Comparison of ENCODE assay signal across 10 mouse cellular contexts in genomic region chr3:88551586-88551985, GRCm38 (mm10). TPM values are rescaled to one million over a fixed set of nuclear protein-coding genes. Genes with fewer than 3 reads are reported as not detected.
DNase-seq lines count a peak whose midpoint lies in the region; ATAC-seq and TF ChIP-seq lines count a peak whose summit lies in the region.
"Had no signal": no experiment of that assay in that cellular context is flagged by ENCODE, and none has a peak within 500 bp of the region (broad histone marks: within the 10 kb centered on the region; RNA-seq: fewer than 3 reads in every experiment).

No protein-coding gene starts in this region.

- TF ChIP-seq POLR2A in bone marrow macrophage, adult 2 months (IDR thresholded peaks at IDR 0.05; ENCODE audit: borderline replicate concordance, low read depth, low read length): no peak

- WGBS in heart, embryonic 11.5 days (ENCODE audit: insufficient replicate concordance): 78% methylated on average over 4 of the region's 4 CpGs
- 81% methylated on average over 4 of the region's 4 CpGs for WGBS in intestine, embryonic 14.5 days
- 79% methylated on average over 4 of the region's 4 CpGs for WGBS in midbrain, embryonic 10.5 days

- no peak overlapping the region for H3K9ac ChIP-seq in heart, embryonic 11.5 days (ENCODE audit: low read depth, low read length)
- no peak overlapping the region for H3K9ac ChIP-seq in intestine, embryonic 14.5 days (ENCODE audit: low read length)

- no peaks in the 10 kb centered on the region for H3K9me3 ChIP-seq in heart, embryonic 11.5 days (replicated peaks; ENCODE audit: control insufficient read depth, low read length)
- no peaks in the 10 kb centered on the region for H3K9me3 ChIP-seq in intestine, embryonic 14.5 days (ENCODE audit: control insufficient read depth, low read length)
- no peaks in the 10 kb centered on the region for H3K9me3 ChIP-seq in midbrain, embryonic 10.5 days (replicated peaks)

- peaks cover 10% of the 10 kb centered on the region for H3K36me3 ChIP-seq in heart, embryonic 11.5 days (ENCODE audit: control insufficient read depth, insufficient read depth, low read length)
- H3K36me3 ChIP-seq in intestine, embryonic 14.5 days (ENCODE audit: control insufficient read depth, insufficient read depth, low read length): peaks cover 16% of the 10 kb centered on the region
- peaks cover 15% of the 10 kb centered on the region for H3K36me3 ChIP-seq in midbrain, embryonic 10.5 days

- TF ChIP-seq CTCF in bone marrow macrophage, adult 2 months (IDR thresholded peaks at IDR 0.05; ENCODE audit: low read depth, low read length): no peak

- no peak overlapping the region for H3K4me3 ChIP-seq in heart, embryonic 11.5 days (ENCODE audit: low read depth, low read length)
- peak overlapping the region; percentile 66 for H3K4me3 ChIP-seq in bone marrow macrophage, adult 2 months (ENCODE audit: insufficient read depth, low read length)
- peak overlapping the region; percentile 74; the same call in 1 of the 2 replicates for H3K4me3 ChIP-seq in intestine, embryonic 14.5 days (ENCODE audit: low read depth, low read length)
- peak overlapping the region; percentile 94 for H3K4me3 ChIP-seq in midbrain, embryonic 10.5 days

- peak overlapping the region; percentile 87 for H3K4me2 ChIP-seq in heart, embryonic 11.5 days
- peak overlapping the region; percentile 95 for H3K4me2 ChIP-seq in intestine, embryonic 14.5 days (ENCODE audit: low read length)

- peaks cover 14% of the 10 kb centered on the region for H3K4me1 ChIP-seq in heart, embryonic 11.5 days (ENCODE audit: control insufficient read depth, insufficient read depth, low read length)
- peaks cover 14% of the 10 kb centered on the region for H3K4me1 ChIP-seq in bone marrow macrophage, adult 2 months (ENCODE audit: control insufficient read depth, insufficient read depth, low read length)
- peaks cover 21% of the 10 kb centered on the region for H3K4me1 ChIP-seq in intestine, embryonic 14.5 days (replicated peaks; ENCODE audit: control insufficient read depth, insufficient read depth, low read length)
- H3K4me1 ChIP-seq in midbrain, embryonic 10.5 days: peaks cover 58% of the 10 kb centered on the region

- DNase-seq in heart, postnatal 4 days: no peak
- no peak for DNase-seq in intestine, embryonic 14.5 days (ENCODE audit: low spot score)
- DNase-seq in midbrain, embryonic 10.5 days (ENCODE audit: low spot score): no peak
- no peak for DNase-seq in Muller cell, postnatal 12 days (ENCODE audit: inconsistent ontology term)
- DNase-seq in adrenal gland, adult 8-10 months: no peak
- no peak for DNase-seq in thymus, postnatal 10 days (ENCODE audit: low spot score in 2 of 2)
- DNase-seq: cerebellum, adult 8-10 months had no signal

- no peak overlapping the region for H3K27ac ChIP-seq in heart, embryonic 11.5 days (ENCODE audit: low read depth, low read length)
- no peak overlapping the region; the same call in 1 of the 2 replicates for H3K27ac ChIP-seq in bone marrow macrophage, adult 2 months (ENCODE audit: insufficient read depth, low read depth, low read length)
- H3K27ac ChIP-seq in intestine, embryonic 14.5 days (ENCODE audit: low read depth): no peak overlapping the region
- H3K27ac ChIP-seq in midbrain, embryonic 10.5 days (replicated peaks): no peak overlapping the region

- no peaks in the 10 kb centered on the region for H3K27me3 ChIP-seq in heart, embryonic 11.5 days (ENCODE audit: control insufficient read depth, insufficient read depth, low read length)
- no peaks in the 10 kb centered on the region for H3K27me3 ChIP-seq in intestine, embryonic 14.5 days (replicated peaks; ENCODE audit: control insufficient read depth, insufficient read depth, low read length)
- H3K27me3 ChIP-seq in midbrain, embryonic 10.5 days (ENCODE audit: low read depth, poor library complexity, severe bottlenecking): no peaks in the 10 kb centered on the region

- ATAC-seq in heart, embryonic 11.5 days (replicated peaks; ENCODE audit: insufficient number of reproducible peaks, low FRiP score, low TSS enrichment): no peak
- ATAC-seq in intestine, embryonic 14.5 days (replicated peaks; ENCODE audit: low FRiP score, low TSS enrichment, low read depth): no peak

RNA-seq across cellular contexts. Expression of gene Lamtor2, which starts 1.3 kb away (rescaled TPM):
- polyA plus RNA-seq in heart, embryonic 11.5 days (2014; fragmentation: Nextera tagmentation; extraction: Ambion mirVana): 86.9 and 110 TPM in 2 replicates
- 10 to 100 TPM; 81.9 to 89.1 TPM for total RNA-seq in heart, postnatal 4 days (2021)
- 149 and 154 TPM in 2 replicates for polyA plus RNA-seq in bone marrow macrophage, adult 2 months (2012; ENCODE audit: insufficient read depth, insufficient read length, missing spikeins)
- polyA plus RNA-seq in intestine, embryonic 14.5 days (2014; fragmentation: Nextera tagmentation; extraction: Ambion mirVana): 98.9 and 102 TPM in 2 replicates
- polyA plus RNA-seq in midbrain, embryonic 10.5 days (2016; fragmentation: Nextera tagmentation; extraction: Ambion mirVana): 175 and 192 TPM in 2 replicates
- total RNA-seq in adrenal gland, adult 8-10 months (2022): 100 to 1,000 TPM; 138 to 164 (median 144) TPM

RNA-seq across cellular contexts. Expression of gene Ubqln4, which starts 2.0 kb away (rescaled TPM):
- 48.8 and 49.5 TPM in 2 replicates for polyA plus RNA-seq in heart, embryonic 11.5 days (2014; fragmentation: Nextera tagmentation; extraction: Ambion mirVana)
- 10 to 100 TPM; 55.3 to 60.1 TPM for total RNA-seq in heart, postnatal 4 days (2021)
- 22.9 and 25.8 TPM in 2 replicates for polyA plus RNA-seq in bone marrow macrophage, adult 2 months (2012; ENCODE audit: insufficient read depth, insufficient read length, missing spikeins)
- polyA plus RNA-seq in intestine, embryonic 14.5 days (2014; fragmentation: Nextera tagmentation; extraction: Ambion mirVana): 59.0 and 60.8 TPM in 2 replicates
- polyA plus RNA-seq in midbrain, embryonic 10.5 days (2016; fragmentation: Nextera tagmentation; extraction: Ambion mirVana): 71.1 and 74.1 TPM in 2 replicates
- total RNA-seq in adrenal gland, adult 8-10 months (2022): 10 to 100 TPM; 64.1 to 81.3 (median 66.7) TPM

RNA-seq across cellular contexts. Expression of gene Rab25, which starts 3.5 kb away (rescaled TPM):
- 0.21 TPM in 1 of 2 replicates, not detected in the other for polyA plus RNA-seq in heart, embryonic 11.5 days (2014; fragmentation: Nextera tagmentation; extraction: Ambion mirVana)
- not detected for total RNA-seq in heart, postnatal 4 days (2021)
- polyA plus RNA-seq in bone marrow macrophage, adult 2 months (2012; ENCODE audit: insufficient read depth, insufficient read length, missing spikeins): not detected in 2 replicates
- 55.6 and 56.9 TPM in 2 replicates for polyA plus RNA-seq in intestine, embryonic 14.5 days (2014; fragmentation: Nextera tagmentation; extraction: Ambion mirVana)
- 0.49 and 0.79 TPM in 2 replicates for polyA plus RNA-seq in midbrain, embryonic 10.5 days (2016; fragmentation: Nextera tagmentation; extraction: Ambion mirVana)
- not detected for total RNA-seq in adrenal gland, adult 8-10 months (2022)
- total RNA-seq: layer of hippocampus, postnatal 10 days had no signal

RNA-seq across cellular contexts. Expression of gene Mex3a, which starts 19.4 kb away (rescaled TPM):
- polyA plus RNA-seq in heart, embryonic 11.5 days (2014; fragmentation: Nextera tagmentation; extraction: Ambion mirVana): 16.5 and 16.9 TPM in 2 replicates
- 10 to 100 TPM; 11.7 TPM for total RNA-seq in heart, postnatal 4 days (2021)
- polyA plus RNA-seq in bone marrow macrophage, adult 2 months (2012; ENCODE audit: insufficient read depth, insufficient read length, missing spikeins): 0.13 and 0.16 TPM in 2 replicates
- polyA plus RNA-seq in intestine, embryonic 14.5 days (2014; fragmentation: Nextera tagmentation; extraction: Ambion mirVana): 19.8 and 23.8 TPM in 2 replicates
- 27.7 and 33.8 TPM in 2 replicates for polyA plus RNA-seq in midbrain, embryonic 10.5 days (2016; fragmentation: Nextera tagmentation; extraction: Ambion mirVana)
- total RNA-seq in adrenal gland, adult 8-10 months (2022): 1 to 10 TPM; 2.8 to 4.3 (median 3.9) TPM

RNA-seq across cellular contexts. Expression of gene Ssr2, which starts 24.1 kb away (rescaled TPM):
- 206 and 229 TPM in 2 replicates for polyA plus RNA-seq in heart, embryonic 11.5 days (2014; fragmentation: Nextera tagmentation; extraction: Ambion mirVana)
- total RNA-seq in heart, postnatal 4 days (2021): 100 to 1,000 TPM; 145 to 152 TPM
- 71.3 and 83.2 TPM in 2 replicates for polyA plus RNA-seq in bone marrow macrophage, adult 2 months (2012; ENCODE audit: insufficient read depth, insufficient read length, missing spikeins)
- polyA plus RNA-seq in intestine, embryonic 14.5 days (2014; fragmentation: Nextera tagmentation; extraction: Ambion mirVana): 290 and 316 TPM in 2 replicates
- polyA plus RNA-seq in midbrain, embryonic 10.5 days (2016; fragmentation: Nextera tagmentation; extraction: Ambion mirVana): 201 and 207 TPM in 2 replicates
- total RNA-seq in adrenal gland, adult 8-10 months (2022): 100 to 1,000 TPM; 139 to 217 (median 172) TPM

Comparison
In these comparisons a context has a peak if more than half of its experiments do, and no peak if none do; other contexts are left out.
1. RNA of gene Rab25, which starts 3.5 kb away (polyA plus RNA-seq): 55.6 to 56.9 TPM in intestine, embryonic 14.5 days; 0.49 to 0.79 TPM in midbrain, embryonic 10.5 days, not detected in bone marrow macrophage, adult 2 months and 0.21 TPM in heart, embryonic 11.5 days; every median in the first group is over 10 times any median in the second.